Mouse (Mus musculus): Measurements from ENCODE around the gene Invs. TPM values are rescaled to one million over a fixed set of nuclear protein-coding genes. Genes with fewer than 3 reads are reported as not detected.

The Invs gene
- 5.6 and 5.8 TPM in 2 replicates for polyA plus RNA-seq (2015; fragmentation: Nextera tagmentation; extraction: Ambion mirVana)

GRCm38 (mm10) chr4:48279498-48280134, at the start of gene Invs, which contains the start of gene Erp44:
Gene Invs, plus strand, starts transcription at chr4:48279760.
Gene Erp44, minus strand, starts transcription at chr4:48279558.
- Histone ChIP-seq H3K36me3 (ENCODE audit: control insufficient read depth, insufficient read depth, low read length) (no peaks in the 10 kb centered on the region), H3K4me2 (ENCODE audit: low read depth, low read length) (peak within 1 kb of the TSS; percentile 84), H3K9ac (ENCODE audit: low read depth, low read length) (peak within 1 kb of the TSS; percentile 84), H3K27me3 (replicated peaks; ENCODE audit: control insufficient read depth, insufficient read depth, low read length) (no peaks in the 10 kb centered on the region), H3K27ac (ENCODE audit: low read length) (peak within 1 kb of the TSS; percentile 80), H3K9me3 (ENCODE audit: control insufficient read depth, low read length) (no peaks in the 10 kb centered on the region), H3K4me3 (ENCODE audit: low read length) (peak within 1 kb of the TSS; percentile 70), H3K4me1 (ENCODE audit: control insufficient read depth, insufficient read depth, low read length) (0 out of 2 replicates have a peak, but pooled peaks cover 7% of the 10 kb centered on the region)
- WGBS, result under 1% methylated on average over 41 of the region's 41 CpGs
- ATAC-seq, result peak; percentile 99

- no peaks in the 10 kb centered on the region for H3K9me3 ChIP-seq (ENCODE audit: control insufficient read depth, low read length)
- no peak overlapping the region for H3K27ac ChIP-seq (ENCODE audit: low read length)
- ATAC-seq, result no peak
- no peaks in the 10 kb centered on the region for H3K27me3 ChIP-seq (replicated peaks; ENCODE audit: control insufficient read depth, insufficient read depth, low read length)
- no peak overlapping the region for H3K9ac ChIP-seq (ENCODE audit: low read depth, low read length)
- H3K4me1 ChIP-seq (ENCODE audit: control insufficient read depth, insufficient read depth, low read length), result no peaks in the 10 kb centered on the region
- H3K4me2 ChIP-seq (ENCODE audit: low read depth, low read length), result no peak overlapping the region
- no peaks in the 10 kb centered on the region for H3K36me3 ChIP-seq (ENCODE audit: control insufficient read depth, insufficient read depth, low read length)
- 75% methylated on average over 3 of the region's 3 CpGs for WGBS
- no peak overlapping the region for H3K4me3 ChIP-seq (ENCODE audit: low read length)
Measured at GRCm38 (mm10) chr4:48236721-48237120, 42.8 kb upstream of the Invs start.

GRCm38 (mm10) chr4:48239046-48239445, 40.5 kb upstream of the Invs start:
- H3K36me3 ChIP-seq (ENCODE audit: control insufficient read depth, insufficient read depth, low read length), result no peaks in the 10 kb centered on the region
- no peak overlapping the region for H3K4me3 ChIP-seq (ENCODE audit: low read length)
- H3K4me2 ChIP-seq (ENCODE audit: low read depth, low read length), result no peak overlapping the region
- no peak overlapping the region for H3K9ac ChIP-seq (ENCODE audit: low read depth, low read length)
- H3K27ac ChIP-seq (ENCODE audit: low read length), result no peak overlapping the region
- no peaks in the 10 kb centered on the region for H3K4me1 ChIP-seq (ENCODE audit: control insufficient read depth, insufficient read depth, low read length)
- no peaks in the 10 kb centered on the region for H3K9me3 ChIP-seq (ENCODE audit: control insufficient read depth, low read length)
- ATAC-seq, result no peak
- no peaks in the 10 kb centered on the region for H3K27me3 ChIP-seq (replicated peaks; ENCODE audit: control insufficient read depth, insufficient read depth, low read length)
- WGBS, result 82% methylated on average over 4 of the region's 4 CpGs

- WGBS, result 90% methylated on average over 4 of the region's 4 CpGs
- Histone ChIP-seq H3K9ac (ENCODE audit: low read depth, low read length) (no peak overlapping the region), H3K36me3 (ENCODE audit: control insufficient read depth, insufficient read depth, low read length) (no peaks in the 10 kb centered on the region), H3K9me3 (ENCODE audit: control insufficient read depth, low read length) (no peaks in the 10 kb centered on the region), H3K4me3 (ENCODE audit: low read length) (no peak overlapping the region), H3K4me1 (ENCODE audit: control insufficient read depth, insufficient read depth, low read length) (no peaks in the 10 kb centered on the region), H3K4me2 (ENCODE audit: low read depth, low read length) (no peak overlapping the region), H3K27ac (ENCODE audit: low read length) (no peak overlapping the region), H3K27me3 (replicated peaks; ENCODE audit: control insufficient read depth, insufficient read depth, low read length) (no peaks in the 10 kb centered on the region)
- ATAC-seq, result no peak
Measured at GRCm38 (mm10) chr4:48242482-48242881, 37.1 kb upstream of the Invs start.

DNA sequence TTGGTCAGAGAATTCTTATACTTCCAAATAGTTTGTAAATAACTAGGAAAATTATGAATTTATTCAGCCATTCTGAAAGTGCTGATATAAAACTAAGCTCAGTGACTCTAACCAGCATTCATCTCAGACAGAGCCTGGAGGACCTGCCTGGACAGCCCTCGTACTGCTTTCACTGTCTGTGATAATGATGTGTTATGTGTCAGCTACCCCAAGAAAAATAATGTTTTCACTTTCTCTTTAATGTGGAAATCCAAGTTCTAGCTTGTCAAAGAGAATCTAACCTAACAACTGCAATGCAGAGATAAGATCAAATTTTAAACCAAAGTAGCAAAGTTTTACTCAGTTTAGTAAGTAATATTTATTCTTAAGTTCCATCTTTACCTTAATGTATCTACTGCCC, 35.8 kb upstream of the Invs start:
- no peak for ATAC-seq
- Histone ChIP-seq H3K27ac (ENCODE audit: low read length) (no peak overlapping the region), H3K36me3 (ENCODE audit: control insufficient read depth, insufficient read depth, low read length) (no peaks in the 10 kb centered on the region), H3K27me3 (replicated peaks; ENCODE audit: control insufficient read depth, insufficient read depth, low read length) (no peaks in the 10 kb centered on the region), H3K9me3 (ENCODE audit: control insufficient read depth, low read length) (no peaks in the 10 kb centered on the region), H3K4me1 (ENCODE audit: control insufficient read depth, insufficient read depth, low read length) (no peaks in the 10 kb centered on the region), H3K9ac (ENCODE audit: low read depth, low read length) (no peak overlapping the region), H3K4me3 (ENCODE audit: low read length) (no peak overlapping the region), H3K4me2 (ENCODE audit: low read depth, low read length) (no peak overlapping the region)
- WGBS, result 73% methylated on average over 1 of the region's 1 CpGs

DNA sequence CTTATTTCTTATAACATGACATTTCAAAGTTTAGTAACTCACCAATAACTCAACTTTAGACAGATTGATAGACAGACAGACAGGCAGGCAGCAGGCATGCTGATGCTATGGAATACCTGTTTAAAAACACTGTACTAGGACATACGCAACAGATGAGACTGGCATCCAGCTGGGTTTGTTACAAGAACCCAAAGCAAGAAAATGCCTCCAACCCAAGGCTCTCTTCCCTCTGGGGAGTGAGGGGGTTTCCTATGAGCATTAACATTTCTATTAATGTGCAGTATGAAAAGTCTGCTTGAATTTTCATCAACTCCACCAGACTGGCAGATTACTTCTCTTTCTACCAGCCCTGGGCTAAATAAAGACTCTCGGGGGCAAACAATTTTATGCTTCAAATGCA, 35.3 kb upstream of the Invs start:
- Histone ChIP-seq H3K4me1 (ENCODE audit: control insufficient read depth, insufficient read depth, low read length) (no peaks in the 10 kb centered on the region), H3K27me3 (replicated peaks; ENCODE audit: control insufficient read depth, insufficient read depth, low read length) (no peaks in the 10 kb centered on the region), H3K4me2 (ENCODE audit: low read depth, low read length) (no peak overlapping the region), H3K27ac (ENCODE audit: low read length) (no peak overlapping the region), H3K4me3 (ENCODE audit: low read length) (no peak overlapping the region), H3K9me3 (ENCODE audit: control insufficient read depth, low read length) (no peaks in the 10 kb centered on the region), H3K36me3 (ENCODE audit: control insufficient read depth, insufficient read depth, low read length) (no peaks in the 10 kb centered on the region), H3K9ac (ENCODE audit: low read depth, low read length) (no peak overlapping the region)
- 86% methylated on average over 2 of the region's 2 CpGs for WGBS
- ATAC-seq, result no peak

GRCm38 (mm10) chr4:48253266-48253665, 26.3 kb upstream of the Invs start:
- Histone ChIP-seq H3K27ac (ENCODE audit: low read length) (no peak overlapping the region), H3K27me3 (replicated peaks; ENCODE audit: control insufficient read depth, insufficient read depth, low read length) (no peaks in the 10 kb centered on the region), H3K4me2 (ENCODE audit: low read depth, low read length) (no peak overlapping the region), H3K9ac (ENCODE audit: low read depth, low read length) (no peak overlapping the region), H3K36me3 (ENCODE audit: control insufficient read depth, insufficient read depth, low read length) (no peaks in the 10 kb centered on the region), H3K4me1 (ENCODE audit: control insufficient read depth, insufficient read depth, low read length) (no peaks in the 10 kb centered on the region), H3K9me3 (ENCODE audit: control insufficient read depth, low read length) (no peaks in the 10 kb centered on the region), H3K4me3 (ENCODE audit: low read length) (no peak overlapping the region)
- no peak for ATAC-seq

DNA sequence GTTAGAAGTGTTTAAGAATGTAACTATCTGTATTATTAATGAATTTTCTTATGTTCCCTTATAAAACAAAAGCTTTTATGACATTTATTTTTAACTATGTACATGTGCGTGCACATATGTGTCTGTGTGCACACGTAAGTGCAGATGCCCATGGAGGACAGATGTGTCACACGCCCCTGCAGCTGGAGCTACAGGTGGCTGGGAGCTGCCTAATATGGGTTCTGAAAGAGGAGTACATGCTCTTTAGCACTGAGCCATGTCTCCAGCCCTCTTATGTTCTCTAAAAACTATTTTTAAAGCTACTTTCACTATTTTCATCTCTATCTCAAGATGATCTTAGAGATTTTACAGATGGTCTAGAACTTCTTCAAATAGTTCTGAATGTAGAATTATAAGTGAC, 21.5 kb upstream of the Invs start:
- no peaks in the 10 kb centered on the region for H3K4me1 ChIP-seq (ENCODE audit: control insufficient read depth, insufficient read depth, low read length)
- H3K9ac ChIP-seq (ENCODE audit: low read depth, low read length), result no peak overlapping the region
- H3K27me3 ChIP-seq (replicated peaks; ENCODE audit: control insufficient read depth, insufficient read depth, low read length), result no peaks in the 10 kb centered on the region
- no peak overlapping the region for H3K4me2 ChIP-seq (ENCODE audit: low read depth, low read length)
- H3K4me3 ChIP-seq (ENCODE audit: low read length), result no peak overlapping the region
- H3K36me3 ChIP-seq (ENCODE audit: control insufficient read depth, insufficient read depth, low read length), result no peaks in the 10 kb centered on the region
- H3K9me3 ChIP-seq (ENCODE audit: control insufficient read depth, low read length), result no peaks in the 10 kb centered on the region
- ATAC-seq, result no peak
- H3K27ac ChIP-seq (ENCODE audit: low read length), result no peak overlapping the region
- 92% methylated on average over 3 of the region's 3 CpGs for WGBS

DNA sequence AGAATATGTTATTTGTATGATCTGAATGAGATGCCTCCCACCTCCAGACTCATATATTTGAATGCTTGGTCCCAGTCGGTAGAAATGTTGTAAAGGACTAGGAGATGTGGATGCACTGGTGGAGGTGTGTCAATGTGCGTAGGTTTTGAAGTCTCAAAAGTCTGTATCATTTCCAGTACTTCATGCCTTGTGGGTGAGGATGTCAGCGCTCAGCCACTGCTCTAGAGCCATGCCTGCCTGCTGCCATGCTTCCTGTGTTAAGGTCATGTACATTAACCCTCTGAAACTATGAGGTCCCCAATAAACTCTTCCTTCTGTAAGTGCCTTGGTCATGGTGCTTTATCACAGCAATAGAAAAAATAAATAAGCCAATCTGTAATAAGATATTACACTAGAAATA, 11.9 kb upstream of the Invs start:
- Histone ChIP-seq H3K4me2 (ENCODE audit: low read depth, low read length) (no peak overlapping the region), H3K27me3 (replicated peaks; ENCODE audit: control insufficient read depth, insufficient read depth, low read length) (no peaks in the 10 kb centered on the region), H3K4me1 (ENCODE audit: control insufficient read depth, insufficient read depth, low read length) (peaks cover 8% of the 10 kb centered on the region), H3K27ac (ENCODE audit: low read length) (no peak overlapping the region), H3K4me3 (ENCODE audit: low read length) (no peak overlapping the region), H3K9me3 (ENCODE audit: control insufficient read depth, low read length) (no peaks in the 10 kb centered on the region), H3K36me3 (ENCODE audit: control insufficient read depth, insufficient read depth, low read length) (no peaks in the 10 kb centered on the region), H3K9ac (ENCODE audit: low read depth, low read length) (no peak overlapping the region)
- 83% methylated on average over 3 of the region's 3 CpGs for WGBS
- no peak for ATAC-seq

DNA sequence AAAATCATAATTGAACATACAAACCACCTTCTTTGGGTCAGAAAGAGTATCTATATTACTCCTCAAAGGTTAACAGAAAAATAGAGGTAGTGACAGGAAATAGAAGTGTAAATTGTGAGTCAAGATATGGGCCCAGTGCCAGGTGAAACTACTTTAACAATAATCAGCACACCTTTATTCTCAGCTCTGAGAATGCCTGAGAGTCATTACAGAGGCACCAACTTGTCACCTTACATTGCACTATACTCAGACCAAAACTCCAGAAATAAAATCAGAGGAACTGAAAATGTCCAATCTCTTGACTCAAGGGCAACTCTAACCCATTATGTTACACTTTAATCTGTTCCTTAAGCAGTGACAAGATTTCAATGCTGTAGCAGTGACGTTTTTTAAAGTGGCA, 11.4 kb upstream of the Invs start:
- ATAC-seq, result 0 out of 2 replicates have a peak, but pooled peaks have one; percentile 40
- Histone ChIP-seq H3K9me3 (ENCODE audit: control insufficient read depth, low read length) (no peaks in the 10 kb centered on the region), H3K27ac (ENCODE audit: low read length) (no peak overlapping the region), H3K4me1 (ENCODE audit: control insufficient read depth, insufficient read depth, low read length) (peaks cover 8% of the 10 kb centered on the region), H3K27me3 (replicated peaks; ENCODE audit: control insufficient read depth, insufficient read depth, low read length) (no peaks in the 10 kb centered on the region), H3K9ac (ENCODE audit: low read depth, low read length) (no peak overlapping the region), H3K4me2 (ENCODE audit: low read depth, low read length) (no peak overlapping the region), H3K4me3 (ENCODE audit: low read length) (no peak overlapping the region), H3K36me3 (ENCODE audit: control insufficient read depth, insufficient read depth, low read length) (no peaks in the 10 kb centered on the region)
- 70% methylated on average over 1 of the region's 1 CpGs for WGBS
